Mouse (Mus musculus) liver, adult (tissue): ENCODE data around the gene Cep68.

Experiments used
- GATA4 ChIP-seq: IDR thresholded peaks from 2 replicates; pipeline ENCODE4 v1.6.1; 2014; ENCODE audit warnings: mild to moderate bottlenecking, low read length; ENCODE audit not compliant: insufficient replicate concordance

Gene Cep68

DNA sequence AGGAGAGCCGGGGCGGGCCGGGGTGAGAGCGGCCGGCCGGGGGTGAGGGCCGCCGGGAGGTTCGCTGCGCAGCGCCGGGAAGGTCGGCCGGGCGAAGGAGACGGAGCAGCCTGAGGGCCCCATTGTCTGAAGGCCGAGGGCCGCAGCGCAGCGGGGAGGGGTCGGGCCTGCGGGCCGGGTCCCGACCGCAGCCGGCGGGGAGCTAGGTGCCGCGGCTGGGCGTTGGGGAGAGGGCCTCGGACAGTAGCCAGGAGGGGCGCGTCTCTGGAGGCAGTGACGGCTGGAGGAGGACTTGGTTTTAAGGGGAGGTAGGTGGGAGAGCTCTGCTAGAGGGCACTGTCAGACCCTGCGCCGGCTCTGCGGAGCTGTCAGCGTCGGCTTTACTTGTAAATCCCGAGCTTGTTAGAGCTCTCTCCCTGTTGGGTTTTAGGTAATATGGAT is 47.5 kb downstream of the Cep68 start:
- TF ChIP-seq GATA4: no peak

DNA sequence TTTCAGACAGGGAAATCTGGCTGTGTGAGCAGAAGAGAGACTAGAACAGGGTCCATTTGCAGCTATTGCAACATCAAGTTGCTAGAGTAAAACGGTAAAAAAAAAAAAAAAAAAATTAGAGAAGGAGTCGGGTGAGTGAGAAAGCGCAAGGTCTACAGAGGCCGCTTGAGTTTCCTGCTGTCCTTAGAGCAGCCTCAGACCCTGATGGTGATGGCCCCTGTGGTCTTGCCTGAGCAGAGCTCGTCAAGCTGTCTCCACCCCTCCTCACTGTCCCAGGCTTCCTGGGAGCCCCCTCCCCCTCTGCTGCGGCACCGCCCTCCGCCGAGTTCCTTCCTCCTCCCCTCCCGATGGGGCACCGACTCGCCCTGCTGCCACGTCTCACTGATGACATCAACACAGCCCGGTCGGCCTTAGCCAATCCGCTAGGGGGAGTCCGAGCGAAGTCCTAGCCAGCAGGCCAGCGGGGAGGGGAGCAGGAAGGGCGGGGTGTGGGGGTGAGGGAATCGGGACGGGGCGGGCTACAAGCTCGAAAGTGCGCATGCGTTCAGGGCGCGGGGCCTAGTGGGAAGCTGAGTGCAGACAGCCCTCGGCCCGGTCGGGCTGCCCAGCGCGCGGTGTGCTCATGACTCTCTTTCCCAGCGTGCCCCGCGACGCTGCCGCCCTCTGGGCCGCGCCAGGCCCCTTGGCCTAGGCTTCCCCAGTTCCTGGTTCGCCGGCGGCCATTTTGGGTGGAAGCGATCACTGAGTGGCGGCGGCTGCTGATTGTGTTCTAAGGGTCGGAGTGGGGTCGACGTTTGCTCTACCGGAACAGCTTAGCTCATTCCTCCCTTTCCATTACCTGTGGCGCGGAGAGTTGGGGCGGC is 48.3 kb downstream of the Cep68 start, which contains the start of gene Rab1a:
Rab1a (plus strand) TSS at position 720 of the 863 bp plus-strand sequence.
- no peak; the same call in 1 of the 2 replicates for TF ChIP-seq GATA4

DNA sequence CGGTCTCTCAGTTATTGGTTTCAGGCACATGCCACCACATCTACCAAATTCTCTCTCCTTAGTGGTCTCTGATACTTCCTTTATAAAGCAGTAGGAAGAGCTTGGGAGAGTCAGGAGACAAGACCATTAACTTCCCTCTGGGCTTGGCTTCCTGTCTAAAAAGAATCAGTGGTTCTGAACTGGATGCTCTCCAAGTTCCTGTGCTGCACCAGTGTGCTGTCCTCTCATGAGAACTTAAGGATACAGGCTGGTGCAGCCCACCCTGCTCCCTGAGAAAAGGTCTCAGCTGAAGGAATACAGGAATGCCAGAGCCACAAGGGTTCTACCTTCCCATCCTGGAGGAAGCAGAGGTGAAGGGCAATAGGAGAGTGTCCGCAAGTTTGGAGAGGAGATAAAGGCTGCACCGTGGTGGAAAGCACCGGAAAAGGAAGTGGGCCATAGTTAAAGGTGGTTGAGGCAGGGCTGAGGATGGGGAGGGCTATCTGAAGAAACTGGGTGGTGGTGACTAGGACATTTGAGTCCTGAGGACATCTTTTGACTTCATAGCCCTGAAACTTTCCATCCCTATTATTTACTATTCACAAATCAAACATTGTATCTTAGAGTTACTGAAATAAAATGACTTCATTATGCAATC is 56.0 kb downstream of the Cep68 start:
- no peak; the same call in 1 of the 2 replicates for TF ChIP-seq GATA4

DNA sequence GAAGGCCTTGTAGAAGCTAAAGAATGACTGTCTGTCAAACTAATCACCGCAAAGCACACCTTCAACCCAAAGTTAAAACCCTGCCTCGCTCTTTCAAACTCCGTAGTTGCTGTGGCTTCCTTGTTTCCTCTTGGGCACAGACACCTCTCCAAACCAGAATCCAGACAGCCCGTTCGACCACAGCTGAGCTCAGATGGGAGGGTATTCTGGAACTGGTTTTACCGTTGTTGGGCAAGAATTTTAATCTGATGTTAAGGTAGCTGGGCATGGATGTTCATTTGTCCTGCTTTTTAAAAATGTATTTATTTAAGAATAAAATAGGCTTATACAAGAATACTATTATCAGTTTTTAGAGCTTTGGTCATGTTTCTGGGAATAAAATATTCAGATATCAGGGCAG is 62.0 kb downstream of the Cep68 start:
- TF ChIP-seq GATA4: no peak
